Mouse (Mus musculus): ENCODE measurements around the gene Tmem233.

The Tmem233 gene

GRCm38 (mm10) chr5:116083081-116083480 lies at the start of gene Tmem233:
Gene Tmem233, minus strand, starts transcription at chr5:116083244.
- in situ Hi-C loops (cut with MboI; ENCODE audit: unreplicated experiment in 2 of 2): no loop called here

- in situ Hi-C loops (cut with MboI; ENCODE audit: unreplicated experiment in 2 of 2): no loop called here
These were observed 40.3 kb upstream of the Tmem233 start for GRCm38 (mm10) chr5:116123344-116123743.

GRCm38 (mm10) chr5:116116567-116116966 lies 33.5 kb upstream of the Tmem233 start:
- in situ Hi-C loops (cut with MboI; ENCODE audit: unreplicated experiment in 2 of 2): no loop called here

- in situ Hi-C loops (cut with MboI; ENCODE audit: unreplicated experiment in 2 of 2): no loop called here
These were observed 33.1 kb upstream of the Tmem233 start for GRCm38 (mm10) chr5:116116110-116116509.

- in situ Hi-C loops (cut with MboI; ENCODE audit: unreplicated experiment in 2 of 2): no loop called here
These were observed 32.2 kb upstream of the Tmem233 start for GRCm38 (mm10) chr5:116115071-116115834.

GRCm38 (mm10) chr5:116108651-116109050 lies 25.6 kb upstream of the Tmem233 start:
- in situ Hi-C loops (cut with MboI; ENCODE audit: unreplicated experiment in 2 of 2): no loop called here

GRCm38 (mm10) chr5:116084231-116084630 lies 1.2 kb upstream of the Tmem233 start:
- in situ Hi-C loops (cut with MboI; ENCODE audit: unreplicated experiment in 2 of 2): no loop called here

- in situ Hi-C loops (cut with MboI; ENCODE audit: unreplicated experiment in 2 of 2): no loop called here
These were observed 673 bp downstream of the Tmem233 start for GRCm38 (mm10) chr5:116082241-116082900.

- in situ Hi-C loops (cut with MboI; ENCODE audit: unreplicated experiment in 2 of 2): no loop called here
These were observed 1.4 kb downstream of the Tmem233 start for GRCm38 (mm10) chr5:116081616-116082015.

- in situ Hi-C loops (cut with MboI; ENCODE audit: unreplicated experiment in 2 of 2): no loop called here
These were observed 2.3 kb downstream of the Tmem233 start for GRCm38 (mm10) chr5:116080736-116081135.

- in situ Hi-C loops (cut with MboI; ENCODE audit: unreplicated experiment in 2 of 2): no loop called here
These were observed 13.4 kb downstream of the Tmem233 start for GRCm38 (mm10) chr5:116069618-116070017.

- in situ Hi-C loops (cut with MboI; ENCODE audit: unreplicated experiment in 2 of 2): no loop called here
These were observed 30.2 kb downstream of the Tmem233 start for GRCm38 (mm10) chr5:116052826-116053225.

GRCm38 (mm10) chr5:116052171-116052570 lies 30.9 kb downstream of the Tmem233 start:
- in situ Hi-C loops (cut with MboI; ENCODE audit: unreplicated experiment in 2 of 2): no loop called here

GRCm38 (mm10) chr5:116049821-116050220 lies 33.2 kb downstream of the Tmem233 start:
- in situ Hi-C loops (cut with MboI; ENCODE audit: unreplicated experiment in 2 of 2): loop anchor here (25.0 kb wide), 1 partner anchor 1887 kb away; no protein-coding TSS in a partner anchor

GRCm38 (mm10) chr5:116048321-116048720 lies 34.7 kb downstream of the Tmem233 start:
- in situ Hi-C loops (cut with MboI; ENCODE audit: unreplicated experiment in 2 of 2): loop anchor here (25.0 kb wide), 1 partner anchor 1889 kb away; no protein-coding TSS in a partner anchor

GRCm38 (mm10) chr5:116046246-116046645 lies 36.8 kb downstream of the Tmem233 start:
- in situ Hi-C loops (cut with MboI; ENCODE audit: unreplicated experiment in 2 of 2): loop anchor here (25.0 kb wide), 1 partner anchor 1891 kb away; no protein-coding TSS in a partner anchor

GRCm38 (mm10) chr5:116045581-116045980 lies 37.5 kb downstream of the Tmem233 start:
- in situ Hi-C loops (cut with MboI; ENCODE audit: unreplicated experiment in 2 of 2): loop anchor here (25.0 kb wide), 1 partner anchor 1892 kb away; no protein-coding TSS in a partner anchor

- in situ Hi-C loops (cut with MboI; ENCODE audit: unreplicated experiment in 2 of 2): loop anchor here (25.0 kb wide), 1 partner anchor 1895 kb away; no protein-coding TSS in a partner anchor
These were observed 40.8 kb downstream of the Tmem233 start for GRCm38 (mm10) chr5:116042241-116042640.

- in situ Hi-C loops (cut with MboI; ENCODE audit: unreplicated experiment in 2 of 2): loop anchor here (10.0 to 25.0 kb wide), 3 partner anchors 1055 to 1898 kb away; no protein-coding TSS in a partner anchor
These were observed 43.3 kb downstream of the Tmem233 start for GRCm38 (mm10) chr5:116039706-116040105.

GRCm38 (mm10) chr5:116037731-116038130 lies 45.3 kb downstream of the Tmem233 start:
- in situ Hi-C loops (cut with MboI; ENCODE audit: unreplicated experiment in 2 of 2): loop anchor here (10.0 to 25.0 kb wide), 3 partner anchors 1057 to 1900 kb away; no protein-coding TSS in a partner anchor

- in situ Hi-C loops (cut with MboI; ENCODE audit: unreplicated experiment in 2 of 2): loop anchor here (10.0 to 25.0 kb wide), 3 partner anchors 1058 to 1901 kb away; no protein-coding TSS in a partner anchor
These were observed 46.6 kb downstream of the Tmem233 start for GRCm38 (mm10) chr5:116036465-116036864.

All from v-Abl transformed pro-B cells (cell line).